Mouse (Mus musculus): ENCODE data around the gene Noxa1. TPM values are rescaled to one million over a fixed set of nuclear protein-coding genes. Genes with fewer than 3 reads are reported as not detected.

The Noxa1 gene
- polyA plus RNA-seq, 1 experiment from 2014 or later = not detected

DNA sequence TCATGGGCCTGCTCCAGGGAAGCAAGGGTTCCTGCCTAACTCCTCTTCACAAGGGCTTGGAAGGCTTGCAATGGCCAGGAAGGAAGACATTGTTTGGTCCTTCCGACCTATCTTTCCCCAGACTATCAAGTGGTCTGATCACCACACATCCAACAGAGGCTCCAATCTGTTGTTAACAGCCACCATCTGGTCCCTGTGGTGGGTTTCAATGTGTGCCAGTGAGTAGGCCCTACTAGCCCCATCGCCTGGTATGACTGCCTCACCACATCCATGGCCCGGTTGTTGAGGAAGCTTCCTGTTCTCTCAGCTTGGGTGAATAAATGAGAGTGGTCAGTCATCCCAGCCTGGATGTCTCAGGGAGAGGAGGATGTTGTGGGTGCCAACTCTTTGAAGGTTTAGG, 6.3 kb downstream of the Noxa1 start:
- no peak for ATAC-seq (ENCODE audit: low FRiP score)
- no peak overlapping the region for H3K27ac ChIP-seq
- no peaks in the 10 kb centered on the region for H3K4me1 ChIP-seq (replicated peaks)
- H3K9me3 ChIP-seq = no peaks in the 10 kb centered on the region
- H3K36me3 ChIP-seq = no peaks in the 10 kb centered on the region
- H3K4me2 ChIP-seq = no peak overlapping the region
- 86% methylated on average over 3 of the region's 3 CpGs for WGBS
- H3K27me3 ChIP-seq = no peaks in the 10 kb centered on the region
- no peak overlapping the region for H3K4me3 ChIP-seq
- H3K9ac ChIP-seq = no peak overlapping the region

DNA sequence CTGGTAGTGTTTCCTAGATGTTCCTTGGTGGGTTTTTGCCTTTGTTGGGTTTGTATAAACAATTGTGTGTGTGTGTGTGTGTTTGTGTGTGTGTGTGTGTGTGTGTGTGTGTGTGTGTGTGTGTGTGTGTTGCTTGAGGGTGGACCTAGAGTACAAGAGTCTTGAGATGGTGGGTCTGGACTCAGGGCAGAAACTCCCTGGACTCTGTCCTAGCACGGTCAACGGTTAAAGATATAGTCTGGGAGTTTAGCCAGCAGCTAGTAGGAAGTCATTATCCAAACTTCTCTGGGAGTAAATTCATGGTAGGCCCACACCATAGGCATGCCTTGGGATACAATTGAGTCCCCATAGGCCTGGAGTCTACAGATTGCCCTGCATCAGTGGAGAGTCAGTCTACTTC, 7.1 kb downstream of the Noxa1 start:
- WGBS = 95% methylated on average over 2 of the region's 2 CpGs
- Histone ChIP-seq H3K4me1 (replicated peaks) (no peaks in the 10 kb centered on the region), H3K9me3 (no peaks in the 10 kb centered on the region), H3K4me3 (no peak overlapping the region), H3K4me2 (no peak overlapping the region), H3K27me3 (no peaks in the 10 kb centered on the region), H3K27ac (no peak overlapping the region), H3K9ac (no peak overlapping the region), H3K36me3 (no peaks in the 10 kb centered on the region)
- no peak for ATAC-seq (ENCODE audit: low FRiP score)

GRCm38 (mm10) chr2:25085571-25085970, 9.4 kb downstream of the Noxa1 start:
- no peaks in the 10 kb centered on the region for H3K9me3 ChIP-seq
- no peaks in the 10 kb centered on the region for H3K36me3 ChIP-seq
- ATAC-seq (ENCODE audit: low FRiP score) = no peak
- H3K27me3 ChIP-seq = no peaks in the 10 kb centered on the region
- H3K4me2 ChIP-seq = no peak overlapping the region
- H3K27ac ChIP-seq = no peak overlapping the region
- no peak overlapping the region for H3K4me3 ChIP-seq
- WGBS = 87% methylated on average over 5 of the region's 5 CpGs
- H3K4me1 ChIP-seq (replicated peaks) = no peaks in the 10 kb centered on the region
- no peak overlapping the region for H3K9ac ChIP-seq

GRCm38 (mm10) chr2:25083697-25084096, 11.3 kb downstream of the Noxa1 start:
- no peak for ATAC-seq (ENCODE audit: low FRiP score)
- H3K4me3 ChIP-seq = no peak overlapping the region
- H3K4me2 ChIP-seq = no peak overlapping the region
- no peak overlapping the region for H3K9ac ChIP-seq
- H3K9me3 ChIP-seq = no peaks in the 10 kb centered on the region
- H3K36me3 ChIP-seq = no peaks in the 10 kb centered on the region
- WGBS = 73% methylated on average over 4 of the region's 4 CpGs
- H3K4me1 ChIP-seq (replicated peaks) = no peaks in the 10 kb centered on the region
- H3K27me3 ChIP-seq = no peaks in the 10 kb centered on the region
- no peak overlapping the region for H3K27ac ChIP-seq

- Histone ChIP-seq H3K9ac (no peak within 1 kb of the TSS), H3K9me3 (no peaks in the 10 kb centered on the region), H3K36me3 (no peaks in the 10 kb centered on the region), H3K4me2 (no peak within 1 kb of the TSS), H3K4me3 (no peak within 1 kb of the TSS), H3K4me1 (replicated peaks) (no peaks in the 10 kb centered on the region), H3K27ac (no peak within 1 kb of the TSS), H3K27me3 (no peaks in the 10 kb centered on the region)
- ATAC-seq (ENCODE audit: low FRiP score) = no peak
- 70% methylated on average over 5 of the region's 5 CpGs for WGBS
Measured at GRCm38 (mm10) chr2:25080076-25080475, 14.9 kb downstream of the Noxa1 start, which contains the start of gene Entpd8. Gene Entpd8 (plus strand): TSS chr2:25080304.

DNA sequence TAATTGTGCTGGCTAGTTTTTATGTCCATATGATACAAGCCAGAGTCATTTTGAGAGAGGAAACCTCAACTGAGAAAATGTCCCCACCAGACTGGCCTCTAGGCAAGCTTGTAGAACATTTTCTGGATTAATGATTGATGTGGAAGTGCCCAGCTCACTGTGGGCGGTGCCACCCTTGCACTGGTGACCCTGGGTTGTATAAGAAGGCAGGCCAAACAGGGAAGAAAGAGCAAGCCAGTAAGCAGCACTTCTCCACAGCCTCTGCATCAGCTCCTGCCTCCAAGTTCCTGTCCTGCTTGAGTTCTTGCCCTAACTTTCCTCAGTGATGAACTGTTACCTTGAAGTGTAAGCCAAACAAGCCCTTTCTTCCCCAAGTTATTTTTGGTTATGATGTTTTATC, 16.0 kb downstream of the Noxa1 start:
- Histone ChIP-seq H3K36me3 (no peaks in the 10 kb centered on the region), H3K4me3 (no peak overlapping the region), H3K4me2 (no peak overlapping the region), H3K27ac (no peak overlapping the region), H3K9me3 (no peaks in the 10 kb centered on the region), H3K4me1 (replicated peaks) (no peaks in the 10 kb centered on the region), H3K9ac (no peak overlapping the region), H3K27me3 (no peaks in the 10 kb centered on the region)
- 68% methylated on average over 1 of the region's 1 CpGs for WGBS
- no peak for ATAC-seq (ENCODE audit: low FRiP score)

- Histone ChIP-seq H3K27me3 (no peaks in the 10 kb centered on the region), H3K4me3 (no peak overlapping the region), H3K9me3 (no peaks in the 10 kb centered on the region), H3K36me3 (no peaks in the 10 kb centered on the region), H3K4me2 (no peak overlapping the region), H3K27ac (no peak overlapping the region), H3K9ac (no peak overlapping the region), H3K4me1 (replicated peaks) (no peaks in the 10 kb centered on the region)
- 72% methylated on average over 4 of the region's 4 CpGs for WGBS
- no peak for ATAC-seq (ENCODE audit: low FRiP score)
Measured at GRCm38 (mm10) chr2:25075506-25075905, 19.4 kb downstream of the Noxa1 start.

DNA sequence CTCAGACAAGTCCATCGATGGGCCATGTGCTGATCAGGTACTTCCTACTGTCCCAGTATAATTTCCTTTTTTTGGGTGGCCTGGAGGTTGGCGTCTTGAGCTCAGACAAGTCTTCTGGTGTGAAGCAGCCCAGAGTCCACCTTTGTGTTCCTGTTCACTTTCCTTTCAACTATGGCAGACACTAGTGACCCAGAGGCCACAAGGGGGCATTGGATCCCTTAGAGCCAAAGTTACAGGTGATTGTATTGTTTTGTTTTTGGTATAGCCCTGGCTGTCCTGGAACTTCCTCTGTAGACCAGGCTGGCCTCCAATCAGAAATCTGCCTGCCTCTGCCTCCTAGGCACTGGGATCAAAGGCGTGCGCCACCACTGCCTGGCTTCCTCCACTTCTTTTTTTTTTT, 22.6 kb downstream of the Noxa1 start:
- H3K4me3 ChIP-seq = no peak overlapping the region
- no peaks in the 10 kb centered on the region for H3K36me3 ChIP-seq
- no peaks in the 10 kb centered on the region for H3K9me3 ChIP-seq
- H3K9ac ChIP-seq = no peak overlapping the region
- no peaks in the 10 kb centered on the region for H3K27me3 ChIP-seq
- no peak overlapping the region for H3K4me2 ChIP-seq
- ATAC-seq (ENCODE audit: low FRiP score) = no peak
- H3K4me1 ChIP-seq (replicated peaks) = no peaks in the 10 kb centered on the region
- H3K27ac ChIP-seq = no peak overlapping the region
- 92% methylated on average over 4 of the region's 4 CpGs for WGBS

GRCm38 (mm10) chr2:25069537-25069936, 25.4 kb downstream of the Noxa1 start:
- Histone ChIP-seq H3K9me3 (no peaks in the 10 kb centered on the region), H3K9ac (no peak overlapping the region), H3K4me3 (no peak overlapping the region), H3K27ac (no peak overlapping the region), H3K4me1 (replicated peaks) (no peaks in the 10 kb centered on the region), H3K4me2 (no peak overlapping the region), H3K36me3 (no peaks in the 10 kb centered on the region), H3K27me3 (no peaks in the 10 kb centered on the region)
- no peak for ATAC-seq (ENCODE audit: low FRiP score)
- 75% methylated on average over 4 of the region's 4 CpGs for whole genome bisulfite sequencing

GRCm38 (mm10) chr2:25066552-25066951, 28.4 kb downstream of the Noxa1 start:
- 82% methylated on average over 4 of the region's 4 CpGs for WGBS
- H3K9me3 ChIP-seq = no peaks in the 10 kb centered on the region
- H3K4me2 ChIP-seq = no peak overlapping the region
- no peaks in the 10 kb centered on the region for H3K4me1 ChIP-seq (replicated peaks)
- H3K27ac ChIP-seq = no peak overlapping the region
- no peak for ATAC-seq (ENCODE audit: low FRiP score)
- no peaks in the 10 kb centered on the region for H3K27me3 ChIP-seq
- no peak overlapping the region for H3K9ac ChIP-seq
- peaks cover 23% of the 10 kb centered on the region for H3K36me3 ChIP-seq
- H3K4me3 ChIP-seq = no peak overlapping the region

DNA sequence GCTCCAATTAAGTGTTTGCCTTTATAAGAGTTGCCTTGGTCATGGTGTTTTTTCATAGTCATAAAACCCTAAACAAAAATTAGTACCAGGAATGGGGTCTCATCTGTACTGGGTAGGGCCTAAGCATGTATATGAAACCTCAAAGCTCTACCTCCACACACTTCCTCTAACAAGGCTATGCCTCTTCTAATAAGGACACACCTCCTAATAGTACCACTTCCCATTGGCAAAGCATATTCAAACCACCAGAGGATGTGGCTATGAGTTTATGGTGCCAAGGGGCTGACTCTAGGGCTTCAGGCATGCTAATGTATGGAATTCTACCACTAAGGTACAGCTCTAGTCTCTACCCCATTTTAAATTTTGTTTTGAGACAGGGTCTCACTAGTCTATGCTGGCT, 29.4 kb downstream of the Noxa1 start:
- Histone ChIP-seq H3K4me3 (no peak overlapping the region), H3K4me1 (replicated peaks) (no peaks in the 10 kb centered on the region), H3K4me2 (no peak overlapping the region), H3K27ac (no peak overlapping the region), H3K9ac (no peak overlapping the region), H3K27me3 (no peaks in the 10 kb centered on the region), H3K36me3 (peaks cover 33% of the 10 kb centered on the region), H3K9me3 (no peaks in the 10 kb centered on the region)
- ATAC-seq (ENCODE audit: low FRiP score) = no peak

DNA sequence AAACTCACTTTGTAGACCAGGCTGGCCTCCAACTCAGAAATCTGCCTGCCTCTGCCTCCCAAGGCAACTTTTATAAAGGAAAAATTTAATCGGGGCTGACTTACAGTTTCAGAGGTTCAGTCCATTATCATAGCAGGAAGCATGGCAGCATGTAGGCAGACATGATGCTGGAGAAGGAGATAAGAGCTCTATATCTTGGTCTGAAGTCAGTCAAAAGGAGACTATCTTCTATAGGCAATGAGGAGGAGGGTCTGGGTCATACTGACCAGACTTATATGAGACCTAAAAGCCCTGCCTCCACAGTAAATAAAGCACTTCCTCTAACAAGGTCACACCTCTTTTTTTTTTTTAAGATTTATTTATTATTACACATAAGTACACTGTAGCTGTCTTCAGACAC, 30.7 kb downstream of the Noxa1 start:
- Histone ChIP-seq H3K4me2 (no peak overlapping the region), H3K9me3 (no peaks in the 10 kb centered on the region), H3K9ac (no peak overlapping the region), H3K4me3 (no peak overlapping the region), H3K27ac (no peak overlapping the region), H3K27me3 (no peaks in the 10 kb centered on the region), H3K36me3 (peaks cover 46% of the 10 kb centered on the region), H3K4me1 (replicated peaks) (no peaks in the 10 kb centered on the region)
- ATAC-seq (ENCODE audit: low FRiP score) = no peak
- WGBS = 100% methylated on average over 1 of the region's 1 CpGs

DNA sequence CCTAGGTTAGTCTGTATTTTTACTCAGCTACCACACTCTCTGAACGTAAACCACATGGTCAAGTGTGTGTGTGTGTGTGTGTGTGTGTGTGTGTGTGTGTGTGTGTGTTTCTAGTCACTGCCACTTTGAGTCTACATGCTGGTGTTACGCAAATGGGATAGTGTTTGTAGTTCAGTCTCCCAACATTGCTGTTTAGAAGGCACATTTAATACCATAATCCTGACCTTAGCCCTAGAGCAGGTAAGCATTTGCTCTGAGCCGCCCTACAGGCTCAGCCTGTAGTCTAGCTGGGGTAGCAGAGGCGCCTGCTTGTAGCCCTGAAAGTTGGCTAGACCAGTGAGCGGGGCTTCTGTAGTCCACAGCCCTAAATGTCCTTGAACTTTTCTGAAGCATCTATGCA, 31.4 kb downstream of the Noxa1 start:
- H3K4me3 ChIP-seq = no peak overlapping the region
- no peak for ATAC-seq (ENCODE audit: low FRiP score)
- H3K4me1 ChIP-seq (replicated peaks) = no peaks in the 10 kb centered on the region
- peaks cover 53% of the 10 kb centered on the region for H3K36me3 ChIP-seq
- H3K27me3 ChIP-seq = no peaks in the 10 kb centered on the region
- 89% methylated on average over 5 of the region's 5 CpGs for WGBS
- H3K9ac ChIP-seq = no peak overlapping the region
- H3K9me3 ChIP-seq = no peaks in the 10 kb centered on the region
- no peak overlapping the region for H3K27ac ChIP-seq
- H3K4me2 ChIP-seq = no peak overlapping the region

GRCm38 (mm10) chr2:25058926-25059325, 36.0 kb downstream of the Noxa1 start:
- 89% methylated on average over 7 of the region's 7 CpGs for WGBS
- Histone ChIP-seq H3K27ac (no peak overlapping the region), H3K27me3 (no peaks in the 10 kb centered on the region), H3K4me1 (replicated peaks) (peaks cover 20% of the 10 kb centered on the region), H3K36me3 (peaks cover 79% of the 10 kb centered on the region), H3K9me3 (no peaks in the 10 kb centered on the region), H3K4me2 (no peak overlapping the region), H3K9ac (0 out of 2 replicates have a peak overlapping the region, but pooled peaks have one; percentile 24), H3K4me3 (no peak overlapping the region)
- no peak for ATAC-seq (ENCODE audit: low FRiP score)

Data from hindbrain, embryonic 13.5 days (tissue).